32 mouse cellular contexts compared by ENCODE assay signal in the genomic region with DNA sequence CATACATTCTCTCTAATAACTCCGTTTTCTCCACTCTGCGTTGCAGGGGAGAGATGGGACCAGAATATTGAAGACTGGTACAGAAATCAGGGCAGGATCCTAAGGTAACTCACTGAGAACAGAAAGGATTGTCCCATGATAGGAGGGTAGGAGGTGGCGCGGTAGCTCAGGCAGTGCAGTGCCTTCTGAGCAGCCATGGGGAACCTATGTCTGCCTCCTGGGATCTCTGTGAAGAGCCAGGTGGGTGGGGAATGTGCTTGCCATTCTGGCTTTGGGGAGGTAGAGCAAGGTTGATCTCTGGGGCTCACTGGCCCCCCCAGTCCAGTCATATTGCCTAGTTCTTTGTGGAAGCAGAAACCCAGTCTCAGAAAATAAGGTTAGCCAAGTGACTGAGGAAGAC. TPM values are rescaled to one million over a fixed set of nuclear protein-coding genes. Genes with fewer than 3 reads are reported as not detected.
"Had no signal": no experiment of that assay in that cellular context is flagged by ENCODE, and none has a peak within 500 bp of the region (broad histone marks: within the 10 kb centered on the region; RNA-seq: fewer than 3 reads in every experiment).

No protein-coding gene starts in this region.

- H3K27me3 ChIP-seq: embryonic facial prominence, embryonic 12.5 days; embryonic facial prominence, embryonic 13.5 days; embryonic facial prominence, embryonic 15.5 days; forebrain, embryonic 15.5 days had no signal

- DNase-seq: cerebellum, adult 2 months; cerebellum, adult 8-10 months; cerebellum, adult 9-10 months; cerebellum, adult 9-11 months; cerebellum, postnatal 10 days; cerebellum, postnatal 14 days; cerebellum, postnatal 25 days; cerebellum, postnatal 36 days; embryo, embryonic 11 days; forebrain, postnatal 0 days; gastrocnemius, adult 2 months; gastrocnemius, postnatal 10 days; gastrocnemius, postnatal 14 days; gastrocnemius, postnatal 25 days; gastrocnemius, postnatal 36 days; heart, adult 2 months had no signal

- H3K4me3 ChIP-seq: embryonic facial prominence, embryonic 10.5 days; embryonic facial prominence, embryonic 12.5 days; embryonic facial prominence, embryonic 13.5 days; embryonic facial prominence, embryonic 15.5 days; erythroblast, embryonic 14.5 days; forebrain, embryonic 10.5 days; forebrain, embryonic 12.5 days; forebrain, embryonic 13.5 days; forebrain, embryonic 15.5 days; gastrocnemius, adult 2 months; heart, adult 2 months had no signal

- H3K27ac ChIP-seq: embryonic facial prominence, embryonic 10.5 days; embryonic facial prominence, embryonic 12.5 days; embryonic facial prominence, embryonic 13.5 days; embryonic facial prominence, embryonic 15.5 days; forebrain, embryonic 10.5 days; forebrain, embryonic 12.5 days; forebrain, embryonic 13.5 days; forebrain, embryonic 15.5 days; gastrocnemius, adult 2 months; heart, adult 2 months had no signal

- H3K4me1 ChIP-seq: embryonic facial prominence, embryonic 12.5 days; embryonic facial prominence, embryonic 13.5 days; embryonic facial prominence, embryonic 15.5 days; forebrain, embryonic 13.5 days had no signal

- H3K36me3 ChIP-seq: embryonic facial prominence, embryonic 10.5 days; embryonic facial prominence, embryonic 12.5 days; embryonic facial prominence, embryonic 13.5 days; embryonic facial prominence, embryonic 15.5 days; forebrain, embryonic 10.5 days; forebrain, embryonic 12.5 days; forebrain, embryonic 15.5 days had no signal

- H3K9me3 ChIP-seq: embryonic facial prominence, embryonic 12.5 days; forebrain, embryonic 15.5 days had no signal

RNA-seq across cellular contexts. Expression of a gene that starts 20.1 kb away (rescaled TPM):
- total RNA-seq: common myeloid progenitor, adult 5-6 weeks; gastrocnemius, adult 18-20 months; gastrocnemius, adult 2 months; gastrocnemius, adult 8-10 months; gastrocnemius, postnatal 14 days; gastrocnemius, postnatal 36 days; gastrocnemius, postnatal 4 days; granulocyte monocyte progenitor cell, adult 5-6 weeks had no signal
- polyA plus RNA-seq: erythroblast, embryonic 14.5 days; frontal cortex, adult 2 months; heart, adult 2 months had no signal

RNA-seq across cellular contexts. Expression of a gene that starts 32.2 kb away (rescaled TPM):
- polyA plus RNA-seq: forebrain, embryonic 16.5 days had no signal
